Mouse (Mus musculus): ENCODE data around the gene Tmem269. TPM values are rescaled to one million over a fixed set of nuclear protein-coding genes. Genes with fewer than 3 reads are reported as not detected.
A peak's percentile ranks its signal among the peaks of the same experiment; 100 is the strongest.

Gene Tmem269
- polyA plus RNA-seq, 1 experiment from 2014 or later: not detected

DNA sequence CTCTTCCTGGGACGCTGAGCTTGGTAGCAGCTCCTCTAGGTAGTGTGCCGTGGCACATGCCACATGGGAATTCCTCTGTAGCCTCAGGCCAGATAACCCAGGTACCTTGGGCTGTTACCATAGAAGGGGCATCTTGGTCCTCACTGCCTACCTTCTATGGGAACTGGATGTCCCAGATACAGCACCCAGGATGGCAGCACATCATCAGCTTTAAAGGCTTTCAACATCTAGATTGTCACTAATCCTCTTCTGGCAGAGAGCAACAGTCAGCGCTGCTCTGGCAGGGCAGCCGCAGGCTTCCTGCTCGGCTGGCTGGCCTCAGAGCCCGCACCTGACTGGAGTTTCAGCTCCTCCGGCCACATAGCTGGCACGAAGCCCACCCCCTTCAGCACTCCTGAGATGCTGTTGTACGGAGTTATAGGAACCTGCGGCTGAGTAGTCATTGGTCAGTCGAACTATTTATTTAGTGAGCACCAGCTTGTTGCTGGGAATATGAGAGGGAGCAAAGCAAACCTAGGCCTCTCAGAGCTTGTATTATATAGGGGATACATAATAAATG lies 30.5 kb upstream of the Tmem269 start:
- H3K9me3 ChIP-seq (replicated peaks): no peaks in the 10 kb centered on the region
- 0 out of 2 replicates have a peak, but pooled peaks cover 5% of the 10 kb centered on the region for H3K27me3 ChIP-seq
- no peak overlapping the region for H3K9ac ChIP-seq
- H3K4me1 ChIP-seq (replicated peaks): no peaks in the 10 kb centered on the region
- H3K4me2 ChIP-seq: no peak overlapping the region
- DNase-seq (no peak), ATAC-seq (ENCODE audit: low read depth) (no peak)
- no peak overlapping the region for H3K27ac ChIP-seq
- H3K4me3 ChIP-seq (replicated peaks): no peak overlapping the region
- 80% methylated on average over 11 of the region's 11 CpGs for WGBS (ENCODE audit: insufficient replicate concordance)
- peaks cover 15% of the 10 kb centered on the region for H3K36me3 ChIP-seq

DNA sequence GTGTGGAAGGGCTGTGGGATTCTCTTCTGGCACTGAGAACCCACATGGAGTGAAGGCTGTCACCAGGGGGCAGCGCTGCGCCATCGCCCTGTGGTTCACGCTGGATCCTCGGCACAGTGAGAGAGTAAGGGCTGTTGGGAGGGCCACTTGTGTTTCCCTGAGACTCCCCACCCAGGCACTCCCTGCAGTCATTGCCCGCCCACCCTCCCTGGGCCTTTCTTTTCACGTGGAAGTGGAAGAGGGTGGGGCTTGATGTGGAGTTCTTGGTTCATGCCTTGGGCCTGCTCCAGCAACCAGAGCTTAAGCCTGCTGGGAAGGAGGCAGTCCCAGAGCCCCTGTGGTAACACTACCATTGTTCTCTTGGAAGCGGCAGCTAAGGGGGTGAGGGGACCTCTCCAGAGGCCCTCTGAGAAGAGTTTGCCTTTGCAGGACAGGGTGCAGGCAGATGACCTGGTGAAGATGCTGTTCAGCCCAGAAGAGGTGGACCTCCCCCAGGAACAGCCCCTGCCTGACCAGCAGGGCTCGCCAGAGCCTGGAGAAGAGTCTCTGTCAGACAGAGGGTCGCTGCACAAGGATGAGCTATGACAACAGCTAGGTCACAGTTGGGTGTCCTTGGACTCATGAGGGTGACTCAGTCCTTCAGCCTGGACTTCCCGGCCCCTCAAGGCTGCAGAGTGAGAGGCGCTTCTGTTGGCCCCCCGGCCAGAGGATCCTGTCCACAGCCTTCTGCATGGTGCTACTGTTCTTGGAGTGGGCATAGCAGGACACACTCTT lies 29.6 kb upstream of the Tmem269 start:
- H3K4me1 ChIP-seq (replicated peaks): no peaks in the 10 kb centered on the region
- no peak overlapping the region for H3K4me2 ChIP-seq
- peak; percentile 34; the same call in 1 of the 2 replicates for ATAC-seq (ENCODE audit: low read depth)
- WGBS (ENCODE audit: insufficient replicate concordance): 33% methylated on average over 13 of the region's 13 CpGs
- H3K27me3 ChIP-seq: 0 out of 2 replicates have a peak, but pooled peaks cover 3% of the 10 kb centered on the region
- H3K27ac ChIP-seq: no peak overlapping the region
- no peak overlapping the region for H3K4me3 ChIP-seq (replicated peaks)
- no peaks in the 10 kb centered on the region for H3K9me3 ChIP-seq (replicated peaks)
- H3K36me3 ChIP-seq: peaks cover 15% of the 10 kb centered on the region
- DNase-seq: peak; percentile 44
- H3K9ac ChIP-seq: no peak overlapping the region

DNA sequence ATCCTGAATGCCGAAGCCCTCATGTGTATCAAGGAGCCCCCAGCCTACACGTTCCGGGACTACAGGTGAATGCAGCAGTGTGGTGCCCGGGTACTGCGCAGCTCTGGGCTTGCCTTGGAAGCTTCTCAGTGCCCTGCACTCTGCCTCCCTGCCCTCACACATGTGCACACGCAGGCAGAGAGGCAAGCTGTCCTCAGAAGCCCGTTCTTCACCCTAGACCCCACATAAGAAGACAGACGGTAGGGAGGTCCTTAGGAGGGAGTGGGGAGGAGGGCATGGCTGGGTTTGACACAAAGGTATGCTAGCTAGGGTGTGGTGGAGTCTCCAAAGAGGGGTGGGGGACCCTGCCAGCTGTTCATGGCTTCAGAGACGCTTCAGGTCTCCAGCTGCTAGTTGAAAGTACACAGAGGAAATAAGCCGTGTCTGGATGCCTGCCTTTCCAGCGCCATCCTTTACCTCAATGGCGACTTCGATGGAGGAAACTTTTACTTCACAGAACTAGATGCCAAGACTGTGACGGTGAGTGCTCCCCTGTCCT lies 28.7 kb upstream of the Tmem269 start:
- 67% methylated on average over 14 of the region's 14 CpGs for WGBS (ENCODE audit: insufficient replicate concordance)
- H3K4me1 ChIP-seq (replicated peaks): 0 out of 2 replicates have a peak, but pooled peaks cover 4% of the 10 kb centered on the region
- DNase-seq: no peak
- no peaks in the 10 kb centered on the region for H3K27me3 ChIP-seq
- H3K9me3 ChIP-seq (replicated peaks): no peaks in the 10 kb centered on the region
- no peak overlapping the region for H3K4me2 ChIP-seq
- no peak overlapping the region for H3K9ac ChIP-seq
- H3K4me3 ChIP-seq (replicated peaks): no peak overlapping the region
- no peak overlapping the region for H3K27ac ChIP-seq
- H3K36me3 ChIP-seq: peaks cover 21% of the 10 kb centered on the region
- ATAC-seq (ENCODE audit: low read depth): no peak

DNA sequence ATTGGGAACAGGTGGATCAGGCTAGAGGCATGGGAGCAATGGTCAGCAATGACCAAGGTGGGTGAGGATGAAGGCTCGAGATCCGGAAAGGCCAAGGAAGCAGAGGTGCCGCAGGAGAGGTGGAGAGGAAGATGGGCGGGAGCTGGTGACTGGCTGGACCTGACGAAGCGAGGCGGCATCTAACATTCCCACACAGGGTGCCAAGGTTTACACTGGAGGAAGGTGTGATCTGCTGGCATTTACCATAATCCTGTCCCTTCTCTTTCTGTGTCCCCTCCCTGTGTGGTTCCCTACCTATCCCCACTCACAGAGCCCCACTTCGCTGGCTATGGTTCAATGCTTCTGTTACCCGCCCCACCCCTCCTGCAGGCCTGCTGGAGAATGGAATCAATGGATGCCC lies 27.9 kb upstream of the Tmem269 start:
- DNase-seq (no peak), ATAC-seq (ENCODE audit: low read depth) (no peak)
- Histone ChIP-seq H3K4me2 (no peak overlapping the region), H3K4me1 (replicated peaks) (0 out of 2 replicates have a peak, but pooled peaks cover 5% of the 10 kb centered on the region), H3K36me3 (peaks cover 29% of the 10 kb centered on the region), H3K27me3 (no peaks in the 10 kb centered on the region), H3K9ac (no peak overlapping the region), H3K9me3 (replicated peaks) (no peaks in the 10 kb centered on the region), H3K27ac (no peak overlapping the region), H3K4me3 (replicated peaks) (no peak overlapping the region)
- 83% methylated on average over 9 of the region's 9 CpGs for WGBS (ENCODE audit: insufficient replicate concordance)

DNA sequence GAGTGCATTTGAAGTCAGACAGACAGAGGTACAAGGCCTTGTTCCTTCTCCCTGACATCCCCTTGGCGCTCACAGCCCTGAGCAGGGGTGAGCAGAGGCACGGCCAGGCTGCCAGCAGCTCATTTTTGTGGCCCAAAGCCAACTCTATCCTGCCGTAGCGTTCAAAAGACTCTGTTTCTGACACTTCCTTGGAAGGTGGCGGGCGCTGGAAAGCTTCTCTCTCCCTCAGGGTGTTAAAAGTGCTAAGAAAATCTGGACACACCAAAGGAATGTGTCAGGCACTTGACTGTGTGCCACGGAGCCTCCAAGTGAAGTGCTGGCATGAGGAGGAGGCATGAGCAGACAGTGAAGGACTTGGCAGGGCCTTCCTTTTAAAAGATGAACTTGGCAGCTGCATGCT lies 27.5 kb upstream of the Tmem269 start:
- Histone ChIP-seq H3K36me3 (peaks cover 31% of the 10 kb centered on the region), H3K4me3 (replicated peaks) (no peak overlapping the region), H3K27ac (no peak overlapping the region), H3K4me1 (replicated peaks) (0 out of 2 replicates have a peak, but pooled peaks cover 5% of the 10 kb centered on the region), H3K9ac (no peak overlapping the region), H3K27me3 (no peaks in the 10 kb centered on the region), H3K4me2 (no peak overlapping the region), H3K9me3 (replicated peaks) (no peaks in the 10 kb centered on the region)
- no peak for DNase-seq
- 81% methylated on average over 7 of the region's 7 CpGs for WGBS (ENCODE audit: insufficient replicate concordance)
- no peak for ATAC-seq (ENCODE audit: low read depth)

DNA sequence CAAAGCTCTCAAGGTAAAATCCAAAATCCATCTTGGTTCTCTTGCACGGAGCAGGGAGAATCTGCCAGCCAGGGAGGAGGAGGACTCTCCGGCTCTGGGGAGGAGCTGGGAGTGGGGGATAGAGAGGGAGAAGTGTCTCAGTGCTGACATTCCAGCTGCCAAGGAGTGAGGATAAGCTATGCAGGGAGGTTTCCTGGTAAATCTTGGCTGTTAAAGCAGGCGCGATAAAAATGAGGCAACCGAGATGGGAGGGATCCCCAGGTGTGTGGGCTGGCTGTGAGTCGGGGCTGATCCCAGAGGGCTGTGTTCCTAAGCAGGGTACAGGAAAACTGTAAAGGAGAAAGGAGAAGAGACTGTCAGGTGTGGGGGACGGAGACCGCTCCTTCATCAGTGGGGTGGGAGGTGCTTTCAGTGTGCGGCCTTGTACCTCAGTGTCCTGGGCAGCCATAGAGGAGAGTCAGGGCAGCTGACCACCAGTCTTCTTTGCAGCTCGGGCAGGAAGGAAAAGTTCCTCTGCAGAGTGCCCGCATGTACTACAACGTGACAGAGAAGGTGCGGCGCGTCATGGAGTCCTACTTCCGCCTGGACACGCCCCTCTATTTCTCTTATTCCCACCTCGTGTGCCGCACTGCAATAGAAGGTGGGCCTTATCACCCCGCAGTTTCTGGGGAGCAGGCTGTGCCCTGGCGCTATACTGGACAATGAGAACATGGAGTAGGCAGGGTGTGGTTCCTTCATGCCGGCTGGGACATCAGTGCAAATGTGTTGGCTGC lies 26.6 kb upstream of the Tmem269 start:
- no peak overlapping the region for H3K4me2 ChIP-seq
- 71% methylated on average over 22 of the region's 22 CpGs for WGBS (ENCODE audit: insufficient replicate concordance)
- H3K36me3 ChIP-seq: peaks cover 31% of the 10 kb centered on the region

DNA sequence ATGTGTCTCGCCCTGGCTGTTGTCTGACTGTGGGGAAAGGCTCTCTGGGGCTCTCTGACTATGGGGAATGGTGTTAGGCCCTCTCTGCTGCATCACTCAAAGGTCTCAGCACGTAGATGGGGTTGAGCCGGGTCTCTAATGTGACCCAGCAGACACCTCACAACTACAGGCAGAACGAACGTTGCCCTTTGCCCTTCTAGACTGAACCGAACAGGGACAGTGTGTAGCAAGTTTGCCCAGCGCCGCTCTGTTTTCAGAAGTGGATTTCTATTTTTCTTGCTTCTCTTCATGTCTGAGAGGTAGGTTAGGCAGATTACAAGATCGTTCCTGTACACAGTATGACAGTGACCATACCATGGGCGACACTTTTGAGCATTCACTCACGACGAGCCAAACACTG lies 24.6 kb upstream of the Tmem269 start:
- H3K4me1 ChIP-seq (replicated peaks): peaks cover 22% of the 10 kb centered on the region
- H3K36me3 ChIP-seq: peaks cover 27% of the 10 kb centered on the region
- DNase-seq (no peak), ATAC-seq (ENCODE audit: low read depth) (no peak)
- no peak overlapping the region for H3K9ac ChIP-seq
- no peak overlapping the region for H3K27ac ChIP-seq
- no peak overlapping the region for H3K4me3 ChIP-seq (replicated peaks)
- H3K9me3 ChIP-seq (replicated peaks): no peaks in the 10 kb centered on the region
- WGBS (ENCODE audit: insufficient replicate concordance): 80% methylated on average over 12 of the region's 12 CpGs
- H3K27me3 ChIP-seq: no peaks in the 10 kb centered on the region
- no peak overlapping the region for H3K4me2 ChIP-seq

More for the DNA sequence above, 26.6 kb upstream of the Tmem269 start:
- Histone ChIP-seq H3K27ac (no peak overlapping the region), H3K27me3 (no peaks in the 10 kb centered on the region), H3K4me3 (replicated peaks) (no peak overlapping the region), H3K9me3 (replicated peaks) (no peaks in the 10 kb centered on the region), H3K4me1 (replicated peaks) (peaks cover 7% of the 10 kb centered on the region), H3K9ac (no peak overlapping the region)
- ATAC-seq (ENCODE audit: low read depth) (no peak), DNase-seq (no peak)

DNA sequence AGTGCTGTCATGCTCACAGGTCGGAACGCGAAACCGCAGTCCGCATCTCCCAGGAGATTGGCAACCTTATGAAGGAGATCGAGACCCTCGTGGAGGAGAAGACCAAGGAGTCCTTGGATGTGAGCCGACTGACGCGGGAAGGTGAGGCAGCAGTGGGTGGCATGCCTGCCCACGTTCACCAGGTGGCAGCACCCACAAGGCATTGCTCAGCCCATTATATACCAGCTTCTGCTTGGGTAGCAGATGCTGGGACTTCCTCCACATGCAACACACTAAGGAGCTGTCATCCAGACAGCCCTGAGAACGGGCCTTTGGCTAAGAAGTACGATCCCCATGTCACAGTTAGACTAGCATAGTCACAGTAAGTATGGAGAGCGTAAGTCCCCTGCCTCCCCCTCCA lies 23.6 kb upstream of the Tmem269 start:
- Histone ChIP-seq H3K36me3 (peaks cover 26% of the 10 kb centered on the region), H3K9ac (no peak overlapping the region), H3K4me2 (no peak overlapping the region), H3K9me3 (replicated peaks) (no peaks in the 10 kb centered on the region), H3K27ac (no peak overlapping the region), H3K4me3 (replicated peaks) (no peak overlapping the region), H3K4me1 (replicated peaks) (peaks cover 22% of the 10 kb centered on the region), H3K27me3 (no peaks in the 10 kb centered on the region)
- ATAC-seq (ENCODE audit: low read depth) (no peak), DNase-seq (no peak)
- 77% methylated on average over 14 of the region's 14 CpGs for WGBS (ENCODE audit: insufficient replicate concordance)

DNA sequence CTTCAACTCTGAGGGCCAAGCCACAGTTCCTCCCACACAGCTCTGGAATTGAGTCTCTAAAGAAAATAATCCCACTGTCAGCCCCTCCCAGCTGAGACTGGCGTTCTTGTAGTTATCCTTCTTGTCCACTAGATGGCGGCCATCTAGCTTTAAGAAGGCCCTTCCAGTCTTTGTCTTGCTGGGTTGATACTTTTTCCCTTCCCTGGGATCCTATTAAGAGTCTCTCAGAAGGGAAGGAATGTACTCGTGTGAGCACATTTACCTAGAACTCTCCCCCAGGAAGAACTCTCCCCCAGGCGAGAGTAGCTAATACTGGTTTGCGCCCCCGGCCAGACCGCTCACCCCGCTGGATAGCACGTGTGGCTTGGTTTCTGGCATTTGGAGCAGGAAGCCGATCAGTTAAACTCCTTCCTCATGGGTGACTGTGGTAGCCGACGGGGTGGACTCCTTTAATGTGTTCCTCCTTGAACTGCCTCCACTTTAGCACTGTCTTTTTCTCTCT lies 21.2 kb upstream of the Tmem269 start:
- H3K27me3 ChIP-seq: no peaks in the 10 kb centered on the region
- 19% methylated on average over 12 of the region's 12 CpGs for WGBS (ENCODE audit: insufficient replicate concordance)
- H3K9ac ChIP-seq: peak overlapping the region; percentile 52
- no peak overlapping the region for H3K27ac ChIP-seq
- H3K4me1 ChIP-seq (replicated peaks): peaks cover 23% of the 10 kb centered on the region
- peak overlapping the region; percentile 52 for H3K4me2 ChIP-seq
- no peaks in the 10 kb centered on the region for H3K9me3 ChIP-seq (replicated peaks)
- H3K36me3 ChIP-seq: peaks cover 28% of the 10 kb centered on the region
- peak; percentile 35 for DNase-seq
- peak; percentile 58 for ATAC-seq (ENCODE audit: low read depth)
- H3K4me3 ChIP-seq (replicated peaks): peak overlapping the region; percentile 29

DNA sequence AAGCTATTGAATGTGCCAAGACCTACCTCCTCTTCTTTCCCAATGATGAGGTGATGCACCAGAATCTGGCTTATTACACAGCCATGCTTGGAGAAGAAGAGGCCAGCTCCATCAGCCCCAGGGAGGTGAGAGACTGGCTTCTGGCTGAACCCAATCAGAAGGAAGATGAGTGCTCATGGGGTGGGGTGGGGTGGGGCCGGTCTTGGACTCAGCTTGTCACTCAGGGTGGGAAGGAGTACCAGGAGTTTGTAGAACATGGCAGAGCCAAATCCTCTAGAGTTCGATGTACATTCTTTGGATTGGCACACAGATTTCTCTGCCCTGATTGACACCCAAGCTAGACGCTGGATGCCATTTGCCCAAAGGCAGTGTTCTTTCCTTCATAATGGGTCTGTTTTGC lies 20.6 kb upstream of the Tmem269 start:
- no peaks in the 10 kb centered on the region for H3K9me3 ChIP-seq (replicated peaks)
- H3K4me3 ChIP-seq (replicated peaks): peak overlapping the region; percentile 25
- DNase-seq (no peak), ATAC-seq (ENCODE audit: low read depth) (peak; percentile 64; the same call in 1 of the 2 replicates)
- peaks cover 3% of the 10 kb centered on the region; the same call in 1 of the 2 replicates for H3K27me3 ChIP-seq
- peaks cover 23% of the 10 kb centered on the region for H3K36me3 ChIP-seq
- no peak overlapping the region; the same call in 1 of the 2 replicates for H3K27ac ChIP-seq
- peaks cover 28% of the 10 kb centered on the region for H3K4me1 ChIP-seq (replicated peaks)
- H3K4me2 ChIP-seq: peak overlapping the region; percentile 52
- 58% methylated on average over 3 of the region's 3 CpGs for WGBS (ENCODE audit: insufficient replicate concordance)
- H3K9ac ChIP-seq: no peak overlapping the region; the same call in 1 of the 2 replicates

DNA sequence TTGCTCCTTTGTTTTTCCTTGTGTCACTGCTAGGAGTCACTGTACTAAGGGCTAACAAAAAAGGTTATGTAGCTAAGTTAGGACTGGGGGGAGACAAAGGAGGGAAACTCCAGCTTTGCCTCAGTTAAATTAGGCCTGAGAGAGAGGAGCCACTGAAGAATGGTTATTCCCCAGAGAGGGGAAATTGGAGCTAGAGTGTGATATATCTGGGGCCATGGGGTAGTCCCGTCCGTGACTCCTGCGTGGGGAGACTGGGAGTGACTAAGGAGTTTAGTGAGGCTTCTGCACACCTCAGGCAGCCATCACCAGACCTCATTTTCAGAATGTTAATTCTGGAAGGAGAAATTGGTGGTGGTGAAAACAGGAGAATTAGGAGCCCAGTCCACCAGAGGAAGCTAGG lies 16.3 kb upstream of the Tmem269 start:
- no peak overlapping the region for H3K27ac ChIP-seq
- no peak overlapping the region for H3K9ac ChIP-seq
- no peaks in the 10 kb centered on the region for H3K9me3 ChIP-seq (replicated peaks)
- no peak for ATAC-seq (ENCODE audit: low read depth)
- WGBS (ENCODE audit: insufficient replicate concordance): 71% methylated on average over 3 of the region's 3 CpGs
- peaks cover 6% of the 10 kb centered on the region; the same call in 1 of the 2 replicates for H3K27me3 ChIP-seq
- peaks cover 36% of the 10 kb centered on the region for H3K4me1 ChIP-seq (replicated peaks)
- no peak for DNase-seq
- peak overlapping the region; percentile 84 for H3K4me3 ChIP-seq (replicated peaks)
- peak overlapping the region; percentile 99 for H3K4me2 ChIP-seq
- H3K36me3 ChIP-seq: 0 out of 2 replicates have a peak, but pooled peaks cover 13% of the 10 kb centered on the region
